Mouse (Mus musculus) kidney, embryonic 14.5 days (tissue): ENCODE data around the gene Zmiz2. TPM values are rescaled to one million over a fixed set of nuclear protein-coding genes. Genes with fewer than 3 reads are reported as not detected.

ENCODE experiments used
- ATAC-seq: fragments of 200-750 bp; cut with Nextera tagmentation; 2 replicates; pipeline ENCODE4 v1.8.0; 2017; ENCODE audit warnings: moderate number of reproducible peaks, mild to moderate bottlenecking, moderate TSS enrichment, moderate library complexity; ENCODE audit not compliant: low FRiP score, low TSS enrichment
- H3K27ac ChIP-seq: fragments of 300-500 bp; sonication (generic); 2 replicates; pipeline ENCODE4 v1.5.1; 2014; ENCODE audit warnings: low read depth, mild to moderate bottlenecking, low read length, moderate library complexity, mixed read lengths
- H3K27me3 ChIP-seq: fragments of 300-500 bp; sonication (generic); 2 replicates; pipeline ENCODE4 v1.6.1; 2014; ENCODE audit warnings: mild to moderate bottlenecking, low read length; ENCODE audit not compliant: control insufficient read depth, insufficient read depth
- H3K36me3 ChIP-seq: fragments of 300-500 bp; sonication (generic); 2 replicates; pipeline ENCODE4 v1.6.1; 2014; ENCODE audit warnings: low read length, mixed read lengths; ENCODE audit not compliant: control insufficient read depth, insufficient read depth
- H3K4me1 ChIP-seq: fragments of 300-500 bp; sonication (generic); 2 replicates; pipeline ENCODE4 v1.6.1; 2014; ENCODE audit warnings: low read length, mixed read lengths; ENCODE audit not compliant: control insufficient read depth, insufficient read depth
- H3K4me2 ChIP-seq: fragments of 300-500 bp; sonication (generic); replicated peaks from 2 replicates; pipeline ENCODE4 v1.6.1; 2014; ENCODE audit warnings: low read depth, mild to moderate bottlenecking, low read length
- H3K4me3 ChIP-seq: fragments of 300-500 bp; sonication (generic); 2 replicates; pipeline ENCODE4 v1.5.1; 2014; ENCODE audit warnings: mild to moderate bottlenecking, low read length
- H3K9ac ChIP-seq: fragments of 300-500 bp; sonication (generic); 2 replicates; pipeline ENCODE4 v1.6.1; 2014; ENCODE audit warnings: low read depth, mild to moderate bottlenecking, low read length, moderate library complexity
- H3K9me3 ChIP-seq: fragments of 300-500 bp; sonication (generic); 2 replicates; pipeline ENCODE4 v1.6.1; 2016; ENCODE audit warnings: low read length; ENCODE audit not compliant: control insufficient read depth
- WGBS: fragments of 180-500 bp; shearing (Covaris S2); extraction: QIAGEN DNeasy Blood & Tissue Kit; methylation state at CpG from one replicate; pipeline ENCODE4 v1.1.7; 2014; 5-methylcytosine and 5-hydroxymethylcytosine counted together
- polyA plus RNA-seq: library from polyadenylated mRNA; unstranded; fragments of >200 nt; fragmentation: Nextera tagmentation; extraction: Ambion mirVana; gene quantifications from 2 replicates; pipeline ENCODE4 v1.2.1, GENCODE M21; 2014

Zmiz2 gene
- polyA plus RNA-seq, 1 experiment from 2014 or later = 14.6 TPM

DNA sequence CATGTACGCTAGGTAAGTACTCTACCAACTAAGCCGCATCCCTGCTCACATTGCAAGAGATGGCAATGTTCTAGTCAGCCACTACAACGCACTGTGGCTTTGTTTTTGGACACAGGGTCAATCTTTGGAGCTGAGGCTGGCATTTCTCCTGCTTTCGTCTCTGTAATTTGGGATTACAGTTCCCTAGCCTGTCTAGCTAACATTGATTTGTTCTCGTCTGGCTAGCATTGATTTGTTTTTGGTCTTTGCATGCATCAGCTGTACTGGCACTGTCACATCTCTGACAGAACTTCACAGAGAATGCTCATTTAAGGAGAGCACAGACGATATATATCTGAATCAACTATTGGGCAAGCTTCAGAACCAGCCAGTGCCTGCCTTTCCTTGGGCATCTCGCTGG, 41.3 kb downstream of the Zmiz2 start:
- Histone ChIP-seq H3K4me2 (no peak overlapping the region), H3K4me1 (no peaks in the 10 kb centered on the region), H3K27ac (no peak overlapping the region), H3K4me3 (no peak overlapping the region), H3K9ac (no peak overlapping the region), H3K27me3 (no peaks in the 10 kb centered on the region), H3K36me3 (peaks cover 88% of the 10 kb centered on the region), H3K9me3 (no peaks in the 10 kb centered on the region)
- 90% methylated on average over 7 of the region's 7 CpGs for WGBS
- ATAC-seq = no peak

DNA sequence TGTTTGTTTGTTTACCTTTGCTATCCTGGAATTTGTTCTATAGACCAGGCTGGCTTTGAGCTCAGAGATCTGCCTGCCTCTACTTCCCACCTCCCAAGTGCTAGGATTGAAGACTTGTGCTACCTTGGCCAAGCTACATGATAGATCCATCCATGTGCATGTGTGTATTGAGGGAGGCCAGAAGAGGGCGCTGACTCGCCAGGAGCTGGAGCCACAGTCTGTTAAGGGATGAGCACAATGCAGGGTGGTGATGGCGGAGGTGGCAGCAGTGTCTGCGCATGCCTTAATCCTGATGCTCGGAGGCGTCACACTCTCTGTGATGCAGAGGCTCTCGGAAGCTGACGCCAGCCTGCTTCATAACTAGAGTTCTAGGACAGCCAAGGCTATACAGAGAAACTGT, 47.6 kb downstream of the Zmiz2 start:
- Histone ChIP-seq H3K27me3 (no peaks in the 10 kb centered on the region), H3K9me3 (no peaks in the 10 kb centered on the region), H3K27ac (no peak overlapping the region), H3K9ac (no peak overlapping the region), H3K36me3 (peaks cover 65% of the 10 kb centered on the region), H3K4me1 (no peaks in the 10 kb centered on the region), H3K4me3 (no peak overlapping the region), H3K4me2 (no peak overlapping the region)
- ATAC-seq = 0 out of 2 replicates have a peak, but pooled peaks have one; percentile 24
- 80% methylated on average over 8 of the region's 8 CpGs for WGBS

- Histone ChIP-seq H3K4me2 (no peak overlapping the region), H3K36me3 (peaks cover 52% of the 10 kb centered on the region), H3K27ac (no peak overlapping the region), H3K4me1 (no peaks in the 10 kb centered on the region), H3K9me3 (no peaks in the 10 kb centered on the region), H3K9ac (no peak overlapping the region), H3K27me3 (no peaks in the 10 kb centered on the region), H3K4me3 (no peak overlapping the region)
- no peak for ATAC-seq
- WGBS = 97% methylated on average over 2 of the region's 2 CpGs
These were observed 48.8 kb downstream of the Zmiz2 start for GRCm38 (mm10) chr11:6437667-6438066.

DNA sequence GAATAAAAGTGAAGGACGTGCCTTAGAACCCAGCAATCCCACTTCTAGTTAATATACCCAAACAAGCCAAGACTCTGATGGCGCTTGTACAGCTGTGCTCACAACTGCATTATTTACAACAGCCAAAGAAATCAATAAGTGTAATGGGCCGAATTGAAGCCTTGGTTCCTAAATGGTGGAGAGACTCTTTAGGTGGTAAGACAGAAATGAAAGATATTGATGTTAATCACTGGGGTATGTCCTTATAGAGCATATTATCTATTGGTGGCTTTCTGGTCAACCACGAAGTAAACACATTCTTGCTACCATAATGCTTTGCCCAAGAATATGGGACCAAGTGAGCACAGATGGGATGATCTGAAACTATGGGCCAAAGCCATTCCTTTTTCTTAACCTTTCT, 51.3 kb downstream of the Zmiz2 start:
- Histone ChIP-seq H3K4me1 (peaks cover 3% of the 10 kb centered on the region; the same call in 1 of the 2 replicates), H3K9me3 (no peaks in the 10 kb centered on the region), H3K36me3 (peaks cover 28% of the 10 kb centered on the region), H3K9ac (no peak overlapping the region), H3K4me3 (no peak overlapping the region), H3K4me2 (no peak overlapping the region), H3K27ac (no peak overlapping the region), H3K27me3 (no peaks in the 10 kb centered on the region)
- ATAC-seq = no peak
- 95% methylated on average over 4 of the region's 4 CpGs for WGBS

DNA sequence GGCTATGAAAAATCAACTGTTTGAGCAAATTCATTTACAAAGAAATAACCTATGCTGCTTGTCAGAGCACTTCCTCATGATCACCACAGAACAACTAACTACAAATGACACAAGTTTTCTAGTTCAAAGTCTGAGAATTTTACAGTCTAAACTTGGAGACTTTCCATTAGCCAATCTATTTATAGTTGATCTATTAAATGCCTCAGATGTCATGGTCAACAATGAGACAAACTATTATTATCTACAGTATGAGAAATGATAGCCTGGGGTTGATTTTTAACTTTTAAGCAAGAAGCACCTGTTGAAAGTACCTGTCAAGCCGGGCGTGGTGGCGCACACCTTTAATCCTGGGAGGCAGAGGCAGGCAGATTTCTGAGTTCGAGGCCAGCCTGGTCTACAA, 53.7 kb downstream of the Zmiz2 start:
- 97% methylated on average over 4 of the region's 4 CpGs for WGBS
- H3K27me3 ChIP-seq = no peaks in the 10 kb centered on the region
- no peak for ATAC-seq
- no peak overlapping the region for H3K9ac ChIP-seq
- no peaks in the 10 kb centered on the region for H3K9me3 ChIP-seq
- no peak overlapping the region for H3K4me2 ChIP-seq
- H3K4me3 ChIP-seq = no peak overlapping the region
- peaks cover 9% of the 10 kb centered on the region for H3K36me3 ChIP-seq
- peaks cover 3% of the 10 kb centered on the region; the same call in 1 of the 2 replicates for H3K4me1 ChIP-seq
- H3K27ac ChIP-seq = no peak overlapping the region

DNA sequence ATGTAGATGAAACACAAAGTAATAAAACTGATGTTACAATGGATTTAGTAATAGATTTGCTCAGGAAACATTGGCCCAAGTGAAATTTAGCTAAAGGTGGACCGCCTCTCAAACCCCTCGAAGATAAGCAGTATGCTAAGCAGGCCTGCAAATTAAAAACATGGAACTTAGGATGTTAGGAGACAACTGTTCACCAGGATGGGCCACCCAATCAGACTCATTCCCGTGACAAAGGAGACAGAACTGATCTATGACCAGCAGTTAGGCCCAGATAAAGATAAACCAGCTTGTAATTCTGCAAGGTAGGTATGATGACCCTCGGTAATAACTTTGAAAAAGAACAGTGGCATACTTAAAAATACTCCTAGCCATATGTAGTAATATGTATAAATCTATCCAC, 54.2 kb downstream of the Zmiz2 start:
- Histone ChIP-seq H3K36me3 (peaks cover 4% of the 10 kb centered on the region), H3K27ac (peak overlapping the region; percentile 92; the same call in 1 of the 2 replicates), H3K9ac (peak overlapping the region; percentile 88), H3K4me1 (peaks cover 3% of the 10 kb centered on the region; the same call in 1 of the 2 replicates), H3K9me3 (no peaks in the 10 kb centered on the region), H3K4me2 (peak overlapping the region; percentile 49), H3K27me3 (no peaks in the 10 kb centered on the region), H3K4me3 (peak overlapping the region; percentile 82)
- WGBS = 45% methylated on average over 4 of the region's 4 CpGs
- ATAC-seq = no peak

DNA sequence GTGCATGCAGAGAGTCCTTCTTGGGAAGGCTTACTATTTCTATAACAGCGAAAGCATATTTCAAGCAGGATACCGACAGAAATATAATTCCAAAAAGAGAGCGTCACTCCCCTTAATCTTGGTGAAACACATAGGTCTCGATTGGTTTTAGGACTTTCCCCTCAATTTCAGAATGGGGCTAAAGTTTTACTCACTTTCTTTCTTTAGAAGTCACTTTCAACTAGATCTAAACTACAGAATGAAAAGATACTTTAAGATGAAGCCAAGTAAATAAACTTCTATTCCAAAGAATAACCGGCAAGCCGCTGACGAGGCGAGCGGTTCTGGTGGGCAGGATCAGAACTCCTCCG, 54.8 kb downstream of the Zmiz2 start:
- under 1% methylated on average over 10 of the region's 10 CpGs for WGBS
- no peaks in the 10 kb centered on the region for H3K27me3 ChIP-seq

GRCm38 (mm10) chr11:6444077-6444853, 55.4 kb downstream of the Zmiz2 start, which contains the start of gene H2afv:
TSS of gene H2afv (minus strand) at chr11:6444443.
- peak within 1 kb of the TSS; percentile 49 for H3K4me2 ChIP-seq
- no peaks in the 10 kb centered on the region for H3K9me3 ChIP-seq
- under 1% methylated on average over 78 of the region's 80 CpGs for WGBS
- H3K4me1 ChIP-seq = peaks cover 3% of the 10 kb centered on the region; the same call in 1 of the 2 replicates
- peak; percentile 99 for ATAC-seq
- H3K36me3 ChIP-seq = peaks cover 2% of the 10 kb centered on the region; the same call in 1 of the 2 replicates
- H3K4me3 ChIP-seq = peak within 1 kb of the TSS; percentile 82
- peak within 1 kb of the TSS; percentile 92 for H3K27ac ChIP-seq
- peak within 1 kb of the TSS; percentile 88 for H3K9ac ChIP-seq
- H3K27me3 ChIP-seq = no peaks in the 10 kb centered on the region

More for the DNA sequence above, 54.8 kb downstream of the Zmiz2 start:
- H3K36me3 ChIP-seq = peaks cover 2% of the 10 kb centered on the region; the same call in 1 of the 2 replicates
- H3K4me3 ChIP-seq = peak overlapping the region; percentile 82
- H3K9me3 ChIP-seq = no peaks in the 10 kb centered on the region
- H3K4me1 ChIP-seq = peaks cover 3% of the 10 kb centered on the region; the same call in 1 of the 2 replicates
- peak overlapping the region; percentile 88 for H3K9ac ChIP-seq
- no peak for ATAC-seq
- H3K4me2 ChIP-seq = peak overlapping the region; percentile 49
- H3K27ac ChIP-seq = peak overlapping the region; percentile 92

DNA sequence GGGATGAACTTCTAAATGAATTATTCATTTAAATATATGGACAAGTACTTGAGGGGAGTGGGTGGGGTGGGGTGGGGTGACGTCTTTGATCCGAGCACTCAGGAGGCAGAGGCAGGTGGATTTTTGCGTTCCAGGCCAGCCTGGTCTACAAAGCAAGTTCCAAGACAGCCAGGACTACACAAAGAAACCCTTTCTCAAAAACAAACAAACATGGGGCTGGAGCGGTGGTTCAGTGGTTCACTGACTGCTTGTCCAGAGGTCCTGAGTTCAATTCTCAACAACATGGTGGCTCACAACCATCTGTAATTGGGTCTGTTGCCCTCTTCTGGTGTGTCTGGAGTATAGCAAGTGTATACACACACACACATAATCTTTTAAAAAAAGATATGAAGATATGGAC, 56.6 kb downstream of the Zmiz2 start:
- 83% methylated on average over 4 of the region's 4 CpGs for WGBS
- H3K9me3 ChIP-seq = no peaks in the 10 kb centered on the region
- no peak overlapping the region for H3K4me3 ChIP-seq
- peaks cover 3% of the 10 kb centered on the region; the same call in 1 of the 2 replicates for H3K4me1 ChIP-seq
- H3K4me2 ChIP-seq = no peak overlapping the region
- no peaks in the 10 kb centered on the region for H3K27me3 ChIP-seq
- H3K36me3 ChIP-seq = peaks cover 2% of the 10 kb centered on the region; the same call in 1 of the 2 replicates
- H3K9ac ChIP-seq = no peak overlapping the region
- no peak for ATAC-seq
- H3K27ac ChIP-seq = no peak overlapping the region; the same call in 1 of the 2 replicates
